Mouse (Mus musculus) hindbrain, postnatal 0 days (tissue): ENCODE results near the gene Spata31d1a. TPM values are rescaled to one million over a fixed set of nuclear protein-coding genes. Genes with fewer than 3 reads are reported as not detected.

Experiments
- ATAC-seq: fragments of 200-750 bp; cut with Nextera tagmentation; 2 replicates; pipeline ENCODE4 v1.8.0; 2017; ENCODE audit warnings: mild to moderate bottlenecking, moderate TSS enrichment, moderate library complexity
- DNase-seq: peaks from one replicate; pipeline ENCODE4 v3.0.0-alpha.2; 2015; ENCODE audit warnings: low spot score
- H3K27ac ChIP-seq: fragments of 300-500 bp; sonication (generic); 2 replicates; pipeline ENCODE4 v1.5.1; 2014; ENCODE audit warnings: mild to moderate bottlenecking
- H3K27me3 ChIP-seq: fragments of 300-500 bp; sonication (generic); 2 replicates; pipeline ENCODE4 v1.6.1; 2014; ENCODE audit warnings: low read length, mixed read lengths; ENCODE audit not compliant: insufficient read depth
- H3K36me3 ChIP-seq: fragments of 300-500 bp; sonication (generic); 2 replicates; pipeline ENCODE4 v1.6.1; 2014; ENCODE audit warnings: low read length, mixed read lengths; ENCODE audit not compliant: insufficient read depth
- H3K4me1 ChIP-seq: fragments of 300-500 bp; sonication (generic); 2 replicates; pipeline ENCODE4 v1.6.1; 2014; ENCODE audit warnings: antibody characterized with exemption, low read length, mixed read lengths; ENCODE audit not compliant: insufficient read depth
- H3K4me2 ChIP-seq: fragments of 300-500 bp; sonication (generic); 2 replicates; pipeline ENCODE4 v1.6.1; 2014; ENCODE audit warnings: low read depth, mild to moderate bottlenecking, low read length, moderate library complexity, mixed read lengths
- H3K4me3 ChIP-seq: fragments of 300-500 bp; sonication (generic); 2 replicates; pipeline ENCODE4 v1.5.1; 2014; ENCODE audit warnings: low read length
- H3K9ac ChIP-seq: fragments of 300-500 bp; sonication (generic); replicated peaks from 2 replicates; pipeline ENCODE4 v1.6.1; 2014; ENCODE audit warnings: mild to moderate bottlenecking, low read length, moderate library complexity, mixed read lengths
- H3K9me3 ChIP-seq: fragments of 300-500 bp; sonication (generic); 2 replicates; pipeline ENCODE4 v1.6.1; 2016; ENCODE audit warnings: low read length, mixed read lengths
- CTCF ChIP-seq: IDR thresholded peaks from 2 replicates; pipeline ENCODE4 v1.5.1; 2016; ENCODE audit warnings: antibody characterized with exemption, control low read depth, low read depth
- WGBS: fragments of 180-500 bp; shearing (Covaris S2); extraction: QIAGEN DNeasy Blood & Tissue Kit; methylation state at CpG from one replicate; pipeline ENCODE4 v1.1.7; 2014; 5-methylcytosine and 5-hydroxymethylcytosine counted together
- polyA plus RNA-seq: library from polyadenylated mRNA; unstranded; fragments of >200 nt; fragmentation: Nextera tagmentation; extraction: Ambion mirVana; gene quantifications from 2 replicates; pipeline ENCODE4 v1.2.1, GENCODE M21; 2015
- total RNA-seq: library from RNA; depleted of rRNA; stranded (reverse); fragments of >200 nt; gene quantifications from 2 replicates; pipeline ENCODE4 v1.2.3, GENCODE M21; 2014

Spata31d1a gene
- total and polyA plus RNA-seq, 2 experiments from 2014 or later, result 0.09 TPM; not detected in 1

DNA sequence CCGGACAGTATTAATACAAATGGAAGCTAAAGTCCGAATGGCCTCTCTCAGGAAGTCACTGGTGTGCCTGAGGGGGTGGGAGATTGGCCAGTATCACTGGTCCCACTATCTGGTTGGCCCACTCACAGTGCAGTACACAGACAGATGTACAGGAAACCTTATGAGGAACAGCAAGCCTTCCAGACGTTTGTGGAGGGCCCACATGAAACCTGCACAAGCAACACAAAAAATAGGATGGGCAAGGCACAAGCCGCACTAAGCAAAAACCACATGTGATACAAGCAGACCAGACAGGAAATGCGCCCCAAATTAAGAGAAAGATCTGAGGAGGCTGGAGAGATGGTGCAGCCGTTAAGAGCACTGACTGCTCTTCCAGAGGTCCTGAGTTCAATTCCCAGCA, 37.9 kb downstream of the Spata31d1a start:
- ATAC-seq (no peak), DNase-seq (no peak)
- Histone ChIP-seq H3K36me3 (no peaks in the 10 kb centered on the region), H3K4me3 (no peak overlapping the region), H3K9me3 (no peaks in the 10 kb centered on the region), H3K4me2 (no peak overlapping the region), H3K4me1 (0 out of 2 replicates have a peak, but pooled peaks cover 3% of the 10 kb centered on the region), H3K27ac (no peak overlapping the region), H3K9ac (no peak overlapping the region), H3K27me3 (no peaks in the 10 kb centered on the region)
- 66% methylated on average over 6 of the region's 6 CpGs for WGBS
- no peak for TF ChIP-seq CTCF

DNA sequence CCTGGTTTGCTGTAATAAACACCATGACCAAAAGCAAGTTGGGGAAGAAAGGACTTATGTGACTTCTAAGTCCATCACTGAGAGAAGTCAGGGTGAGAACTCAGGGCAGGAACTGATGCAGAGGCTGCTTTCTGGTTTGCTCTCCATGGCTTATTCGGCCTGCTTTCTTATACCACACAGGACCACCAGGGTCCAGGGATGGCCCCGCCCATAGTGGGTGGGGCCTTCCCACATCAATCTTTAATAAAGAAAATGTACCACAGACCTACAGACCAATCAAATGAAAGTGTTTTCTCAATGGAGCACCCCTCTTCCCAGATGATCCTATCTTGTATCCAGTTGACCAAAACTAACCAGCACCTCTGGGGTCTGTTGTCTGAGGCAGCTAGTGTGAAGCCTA, 38.6 kb downstream of the Spata31d1a start:
- no peak overlapping the region for H3K4me2 ChIP-seq
- 0 out of 2 replicates have a peak, but pooled peaks cover 3% of the 10 kb centered on the region for H3K4me1 ChIP-seq
- ATAC-seq (no peak), DNase-seq (no peak)
- no peak overlapping the region for H3K4me3 ChIP-seq
- no peak for TF ChIP-seq CTCF
- H3K27ac ChIP-seq, result no peak overlapping the region
- WGBS, result 61% methylated on average over 2 of the region's 2 CpGs
- no peaks in the 10 kb centered on the region for H3K9me3 ChIP-seq
- no peaks in the 10 kb centered on the region for H3K27me3 ChIP-seq
- H3K9ac ChIP-seq, result no peak overlapping the region
- no peaks in the 10 kb centered on the region for H3K36me3 ChIP-seq

DNA sequence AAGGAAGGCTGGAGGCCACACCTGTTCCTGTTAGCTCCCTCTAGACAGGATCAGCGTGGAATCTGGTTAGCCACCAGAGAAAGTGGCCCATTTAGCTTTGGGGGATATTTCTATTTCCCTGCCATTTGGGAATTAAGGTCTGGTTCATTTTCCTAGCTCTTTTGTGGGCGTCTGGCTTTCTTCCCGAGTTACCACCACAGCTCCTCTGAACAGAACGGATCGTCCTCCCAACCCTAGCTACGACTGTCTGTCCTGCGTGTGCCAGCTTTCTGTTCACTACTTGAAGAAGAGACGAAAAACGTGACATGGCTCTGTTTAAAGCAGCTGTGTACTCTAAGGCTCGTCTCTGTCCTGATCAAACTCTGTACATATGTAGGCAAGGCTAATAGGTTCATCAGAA, 40.2 kb downstream of the Spata31d1a start:
- no peaks in the 10 kb centered on the region for H3K36me3 ChIP-seq
- H3K27ac ChIP-seq, result no peak overlapping the region
- H3K9ac ChIP-seq, result no peak overlapping the region
- WGBS, result 77% methylated on average over 10 of the region's 10 CpGs
- no peak overlapping the region for H3K4me3 ChIP-seq
- no peak for DNase-seq
- TF ChIP-seq CTCF, result no peak
- H3K4me1 ChIP-seq, result 0 out of 2 replicates have a peak, but pooled peaks cover 3% of the 10 kb centered on the region
- no peak overlapping the region for H3K4me2 ChIP-seq
- ATAC-seq, result no peak
- H3K9me3 ChIP-seq, result no peaks in the 10 kb centered on the region
- no peaks in the 10 kb centered on the region for H3K27me3 ChIP-seq

DNA sequence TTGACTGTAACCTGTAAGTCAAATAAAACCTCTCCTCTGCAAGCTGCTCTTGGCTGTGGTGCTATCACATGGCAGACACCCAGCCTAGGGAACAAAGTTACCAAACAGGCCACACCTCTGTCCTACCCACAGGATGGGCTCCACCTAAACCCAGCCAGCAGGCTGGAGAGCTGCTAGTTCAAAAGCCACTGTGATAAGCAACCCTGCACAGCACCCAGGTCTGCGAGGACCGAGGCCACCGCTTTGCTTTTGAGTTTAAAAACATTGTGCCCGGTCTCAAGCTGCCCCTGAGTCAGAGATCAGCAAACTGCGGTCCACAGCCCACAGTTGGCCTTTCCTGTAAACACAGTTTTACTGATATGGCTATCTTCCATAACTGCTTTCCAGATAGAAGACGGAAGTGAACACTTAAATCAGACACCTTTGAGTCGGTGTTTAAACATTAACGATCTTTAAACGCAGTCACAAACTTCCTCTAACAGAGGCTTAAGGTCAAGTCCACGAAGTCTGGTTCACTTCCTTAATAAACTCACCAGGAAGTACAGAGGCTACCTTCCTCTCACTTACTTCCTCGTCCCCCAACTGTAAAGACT, 41.5 kb downstream of the Spata31d1a start:
- ATAC-seq (no peak), DNase-seq (no peak)
- Histone ChIP-seq H3K4me3 (no peak overlapping the region), H3K27ac (no peak overlapping the region), H3K4me2 (no peak overlapping the region), H3K27me3 (no peaks in the 10 kb centered on the region), H3K4me1 (0 out of 2 replicates have a peak, but pooled peaks cover under 1% of the 10 kb centered on the region), H3K9ac (no peak overlapping the region), H3K36me3 (no peaks in the 10 kb centered on the region; the same call in 1 of the 2 replicates), H3K9me3 (no peaks in the 10 kb centered on the region)
- no peak for TF ChIP-seq CTCF
- 84% methylated on average over 11 of the region's 11 CpGs for WGBS

DNA sequence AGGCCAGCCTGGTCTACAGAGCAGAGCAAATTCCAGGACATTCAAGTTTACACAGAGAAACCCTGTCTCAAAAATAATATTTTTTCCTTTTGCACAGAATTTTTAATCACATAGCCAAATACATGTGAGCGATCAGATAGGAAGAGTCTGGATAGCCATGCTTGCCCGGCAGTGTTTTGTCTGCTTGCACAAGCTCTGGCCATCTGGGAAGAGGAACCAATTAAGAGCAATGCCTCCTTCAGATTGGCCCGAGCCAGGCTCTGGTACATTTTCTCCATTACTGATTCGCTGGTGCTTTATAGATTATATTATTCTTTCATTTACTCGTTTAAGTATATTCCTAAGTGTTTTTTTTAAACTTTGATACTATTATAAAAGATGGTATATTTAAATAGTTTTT, 42.4 kb downstream of the Spata31d1a start:
- H3K9ac ChIP-seq, result no peak overlapping the region
- H3K27me3 ChIP-seq, result no peaks in the 10 kb centered on the region
- H3K36me3 ChIP-seq, result no peaks in the 10 kb centered on the region; the same call in none of the 2 replicates
- H3K4me3 ChIP-seq, result no peak overlapping the region
- H3K4me1 ChIP-seq, result no peaks in the 10 kb centered on the region
- H3K27ac ChIP-seq, result no peak overlapping the region
- no peak for TF ChIP-seq CTCF
- ATAC-seq (no peak), DNase-seq (no peak)
- 79% methylated on average over 5 of the region's 5 CpGs for WGBS
- no peak overlapping the region for H3K4me2 ChIP-seq
- H3K9me3 ChIP-seq, result no peaks in the 10 kb centered on the region

DNA sequence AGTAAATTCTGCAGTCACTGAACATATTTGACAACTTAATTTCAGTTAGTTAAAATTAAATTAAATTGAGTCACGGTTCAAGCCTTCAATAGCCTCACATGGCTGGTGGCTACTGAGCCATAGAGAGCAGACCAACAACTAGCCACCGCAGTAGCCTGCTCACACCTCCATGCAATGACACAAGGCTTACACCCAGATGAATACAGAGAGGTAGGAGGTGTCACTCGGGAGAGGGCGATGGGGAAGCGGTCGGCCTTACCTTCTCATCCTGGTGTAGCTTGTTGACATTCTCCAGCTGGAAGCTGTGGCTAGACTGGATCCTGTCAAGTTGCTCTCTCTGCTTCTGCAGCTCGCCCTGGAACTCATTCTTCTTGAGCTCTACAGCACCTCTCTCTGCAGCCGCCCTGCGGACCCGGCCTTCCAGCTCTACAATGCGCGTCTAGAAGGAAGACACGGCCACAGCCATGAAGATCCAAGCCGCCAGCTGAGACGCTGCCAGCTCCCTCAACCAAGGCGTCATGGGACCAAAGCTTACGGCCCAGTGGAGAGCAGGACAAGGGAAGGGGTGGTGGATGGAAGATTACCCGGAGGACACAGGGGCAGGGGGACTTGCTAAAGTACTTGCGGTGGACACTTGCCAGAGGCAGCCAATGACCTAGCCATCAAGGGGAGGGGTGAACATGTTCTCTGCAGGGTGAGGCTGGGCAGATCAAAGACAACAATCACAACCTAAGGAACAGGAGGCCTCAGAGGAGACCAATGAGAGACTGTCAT, 46.0 kb downstream of the Spata31d1a start:
- Histone ChIP-seq H3K9ac (no peak overlapping the region), H3K9me3 (no peaks in the 10 kb centered on the region), H3K27ac (no peak overlapping the region), H3K27me3 (no peaks in the 10 kb centered on the region), H3K4me3 (no peak overlapping the region), H3K36me3 (no peaks in the 10 kb centered on the region; the same call in none of the 2 replicates), H3K4me2 (no peak overlapping the region), H3K4me1 (no peaks in the 10 kb centered on the region)
- 93% methylated on average over 19 of the region's 19 CpGs for WGBS
- ATAC-seq (no peak), DNase-seq (no peak)
- TF ChIP-seq CTCF, result no peak

DNA sequence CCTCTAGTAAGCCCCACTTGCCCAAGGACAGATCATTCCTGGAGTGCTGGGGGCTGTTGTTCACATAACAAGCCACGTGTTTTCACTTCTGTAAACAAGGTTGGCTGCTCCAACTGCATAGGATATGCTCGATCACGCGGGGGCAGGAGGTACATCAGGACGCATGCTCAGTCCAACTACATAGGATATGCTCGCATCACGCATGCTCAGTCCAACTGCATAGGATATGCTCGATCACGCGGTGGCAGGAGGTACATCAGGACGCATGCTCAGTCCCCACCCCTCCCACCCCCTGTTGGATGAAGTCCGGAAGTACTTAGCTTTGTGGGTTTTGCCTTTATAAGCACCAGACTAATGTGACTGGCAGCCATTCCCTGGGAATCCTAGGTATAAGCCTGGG, 48.2 kb downstream of the Spata31d1a start:
- Histone ChIP-seq H3K9me3 (no peaks in the 10 kb centered on the region), H3K4me3 (no peak overlapping the region), H3K9ac (no peak overlapping the region), H3K4me2 (no peak overlapping the region), H3K4me1 (no peaks in the 10 kb centered on the region), H3K27me3 (no peaks in the 10 kb centered on the region), H3K27ac (no peak overlapping the region), H3K36me3 (no peaks in the 10 kb centered on the region; the same call in none of the 2 replicates)
- WGBS, result 97% methylated on average over 12 of the region's 12 CpGs
- ATAC-seq, result no peak
- no peak for DNase-seq
- no peak for TF ChIP-seq CTCF
